Mouse (Mus musculus) mouse embryonic stem cell (cell line): ENCODE results near the gene Btg2.

Experiments
- in situ Hi-C, 2 experiments: fragments of 300-500 bp; cut with MboI; formaldehyde crosslinking; loops; 1 replicate in 1 of 2; 3 replicates in 1 of 2; pipeline ENCODE4 v1.14.3; 2019 to 2020; ENCODE audit warnings: low sequenced_read_pairs in 2 of 2, low pct_unique_long_range_greater_than_20kb in 1 of 2, mixed read lengths in 1 of 2; ENCODE audit not compliant: unreplicated experiment in 1 of 2

Gene Btg2

GRCm38 (mm10) chr1:134064296-134064831 lies 14.6 kb downstream of the Btg2 start:
- in situ Hi-C loops, result loop anchor here in 1 of 2 experiments (5.0 kb wide), 1 partner anchor 38 kb away; no protein-coding TSS in a partner anchor

- in situ Hi-C loops, result loop anchor here in 1 of 2 experiments (5.0 kb wide), 1 partner anchor 39 kb away; no protein-coding TSS in a partner anchor
These were observed 15.2 kb downstream of the Btg2 start for GRCm38 (mm10) chr1:134063773-134064125.

- in situ Hi-C loops, result loop anchor here in 1 of 2 experiments (5.0 kb wide), 1 partner anchor 39 kb away; no protein-coding TSS in a partner anchor
These were observed 15.7 kb downstream of the Btg2 start for GRCm38 (mm10) chr1:134063086-134063772.

GRCm38 (mm10) chr1:134062411-134063085 lies 16.4 kb downstream of the Btg2 start:
- in situ Hi-C loops, result loop anchor here in 1 of 2 experiments (5.0 kb wide), 1 partner anchor 40 kb away; no protein-coding TSS in a partner anchor

GRCm38 (mm10) chr1:134061915-134062314 lies 17.0 kb downstream of the Btg2 start:
- in situ Hi-C loops, result loop anchor here in 1 of 2 experiments (5.0 kb wide), 1 partner anchor 40 kb away; no protein-coding TSS in a partner anchor

- in situ Hi-C loops, result loop anchor here in 1 of 2 experiments (5.0 kb wide), 1 partner anchor 41 kb away; no protein-coding TSS in a partner anchor
These were observed 17.9 kb downstream of the Btg2 start for GRCm38 (mm10) chr1:134060849-134061569.

- in situ Hi-C loops, result loop anchor here (5.0 kb wide), 2 partner anchors 42 to 47 kb away; no protein-coding TSS in a partner anchor
These were observed 18.9 kb downstream of the Btg2 start for GRCm38 (mm10) chr1:134059739-134060695.

GRCm38 (mm10) chr1:134058870-134059269 lies 20.1 kb downstream of the Btg2 start:
- in situ Hi-C loops, result loop anchor here in 1 of 2 experiments (5.0 kb wide), 1 partner anchor 48 kb away; no protein-coding TSS in a partner anchor

GRCm38 (mm10) chr1:134057736-134058135 lies 21.2 kb downstream of the Btg2 start:
- in situ Hi-C loops, result loop anchor here in 1 of 2 experiments (5.0 kb wide), 1 partner anchor 50 kb away; no protein-coding TSS in a partner anchor

- in situ Hi-C loops, result loop anchor here in 1 of 2 experiments (5.0 kb wide), 1 partner anchor 51 kb away; no protein-coding TSS in a partner anchor
These were observed 22.6 kb downstream of the Btg2 start for GRCm38 (mm10) chr1:134056285-134056684.

- in situ Hi-C loops, result loop anchor here in 1 of 2 experiments (5.0 kb wide), 1 partner anchor 52 kb away; no protein-coding TSS in a partner anchor
These were observed 23.2 kb downstream of the Btg2 start for GRCm38 (mm10) chr1:134055666-134056245.

GRCm38 (mm10) chr1:134055058-134055457 lies 23.9 kb downstream of the Btg2 start:
- in situ Hi-C loops, result loop anchor here in 1 of 2 experiments (5.0 kb wide), 1 partner anchor 52 kb away; no protein-coding TSS in a partner anchor

GRCm38 (mm10) chr1:134053207-134053606 lies 25.7 kb downstream of the Btg2 start:
- in situ Hi-C loops, result no loop called here

GRCm38 (mm10) chr1:134049542-134049941 lies 29.4 kb downstream of the Btg2 start:
- in situ Hi-C loops, result loop anchor here (5.0 to 10.0 kb wide), 3 partner anchors 135 to 312 kb away; no protein-coding TSS in a partner anchor

GRCm38 (mm10) chr1:134048759-134049158 lies 30.2 kb downstream of the Btg2 start:
- in situ Hi-C loops, result loop anchor here (5.0 to 10.0 kb wide), 3 partner anchors 134 to 311 kb away; no protein-coding TSS in a partner anchor

- in situ Hi-C loops, result loop anchor here (5.0 to 10.0 kb wide), 3 partner anchors 133 to 310 kb away; no protein-coding TSS in a partner anchor
These were observed 31.5 kb downstream of the Btg2 start for GRCm38 (mm10) chr1:134047431-134047830.
